Mouse (Mus musculus): ENCODE data around the gene Dll1.

Dll1 gene

DNA sequence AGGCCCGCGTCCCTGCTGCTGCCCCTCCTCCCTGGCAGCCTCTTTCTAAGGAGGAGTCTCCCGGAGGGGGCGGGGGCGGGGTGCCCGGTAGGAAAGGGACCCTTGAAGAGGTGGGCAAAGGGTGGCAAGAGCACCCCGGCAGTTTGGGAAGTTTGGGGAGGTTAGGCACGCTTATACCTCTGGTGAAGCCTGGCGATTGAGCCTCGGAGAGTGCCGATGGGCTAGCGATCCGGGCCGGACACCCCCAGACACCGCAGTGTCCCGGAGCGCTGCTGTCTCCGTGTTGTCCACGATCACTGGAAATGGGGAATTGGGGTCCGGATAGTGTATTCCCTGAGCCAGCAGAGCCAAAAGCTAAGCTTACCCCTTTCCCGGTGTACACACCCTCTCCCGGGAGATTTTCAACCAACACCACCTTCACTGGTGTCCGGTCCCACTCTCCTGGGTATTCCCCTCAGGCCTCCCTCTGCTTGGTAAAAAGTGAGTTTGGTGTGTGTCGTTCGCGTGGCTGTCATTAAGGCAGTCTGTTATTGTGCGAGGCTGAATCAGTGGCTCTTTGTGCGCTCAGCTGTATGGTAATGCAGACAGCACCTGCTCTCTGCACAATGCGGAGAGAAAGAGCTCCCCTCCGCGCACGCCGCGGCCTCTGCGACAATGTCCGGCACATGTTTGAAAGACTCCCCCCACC, at the start of gene Dll1:
TSS of gene Dll1 (minus strand) at position 379 of the 688 bp plus-strand sequence.
- in situ Hi-C loops (cut with MseI, MboI): loop anchor here (25.0 kb wide), 1 partner anchor 314 kb away; no protein-coding TSS in a partner anchor

DNA sequence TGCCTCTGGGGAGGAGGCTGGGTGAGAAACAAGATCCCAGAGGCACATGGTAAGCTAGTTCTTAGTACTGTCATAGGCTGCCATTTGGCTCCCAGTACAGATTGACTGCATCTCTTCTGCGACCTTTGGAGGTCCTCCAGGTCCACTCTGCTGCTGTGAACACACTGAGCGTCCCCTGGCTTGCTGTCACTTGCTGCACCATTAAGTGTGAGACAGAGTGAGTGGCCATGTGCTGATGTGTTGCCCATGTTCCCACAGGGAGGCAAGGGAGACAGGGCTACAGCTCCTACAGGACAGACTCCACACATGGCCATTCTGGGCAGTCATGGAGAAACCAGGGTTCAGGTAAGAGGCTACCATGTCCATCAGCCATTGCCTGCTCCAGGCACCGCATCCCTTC, 49.3 kb upstream of the Dll1 start:
- in situ Hi-C loops (cut with MseI, MboI): no loop called here

DNA sequence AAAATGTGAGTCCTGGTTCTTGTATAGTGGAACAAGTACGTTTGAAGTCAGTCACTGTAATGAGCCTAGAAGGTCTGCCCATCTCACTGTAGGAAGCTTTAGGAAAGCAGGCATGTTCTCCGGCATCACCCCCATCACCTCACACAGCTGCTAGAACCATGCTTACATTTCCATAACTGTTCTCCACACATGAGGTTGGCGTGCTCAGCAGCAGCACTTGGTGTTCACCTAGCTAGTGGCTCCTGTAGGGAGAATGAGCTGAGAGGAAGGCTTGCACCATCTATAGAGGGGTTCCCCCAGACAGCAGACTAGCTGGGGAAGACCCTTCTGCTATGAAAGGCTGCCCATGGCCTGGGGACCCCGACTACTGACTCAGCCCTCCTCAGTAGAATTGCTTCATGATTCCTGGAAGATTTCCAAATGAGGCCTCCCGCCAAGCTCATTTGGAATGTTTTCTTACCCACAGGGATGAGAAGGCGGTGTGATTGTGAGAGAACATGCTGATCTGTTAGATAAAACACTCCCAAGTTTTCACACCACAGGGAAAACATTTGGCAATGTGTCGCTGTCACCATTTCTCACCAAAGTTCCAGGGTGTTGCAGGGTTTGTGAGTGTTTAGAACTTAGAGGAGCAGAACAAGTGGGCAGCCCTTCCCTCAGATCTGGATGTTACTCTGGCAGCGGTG, 46.6 kb upstream of the Dll1 start:
- in situ Hi-C loops (cut with MseI, MboI): no loop called here

DNA sequence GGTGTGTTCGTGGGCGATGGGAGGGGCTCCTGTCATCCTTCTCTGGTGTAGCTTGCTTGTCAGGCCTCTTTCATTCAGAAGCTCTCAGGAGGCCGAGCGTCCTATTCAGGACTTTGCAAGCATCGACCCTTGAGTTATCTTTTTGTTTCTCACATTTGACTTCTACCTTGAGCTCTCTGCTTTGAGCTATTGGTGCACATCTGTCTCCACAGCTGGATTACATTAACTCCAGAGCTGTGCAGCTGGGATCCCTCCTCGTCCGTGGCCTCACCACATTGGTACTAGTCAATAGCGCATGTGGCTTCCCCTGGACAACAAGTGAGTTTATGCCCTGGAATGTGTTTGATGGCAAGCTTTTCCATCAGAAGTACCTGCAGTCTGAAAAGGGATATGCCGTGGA, 46.0 kb upstream of the Dll1 start:
- in situ Hi-C loops (cut with MseI, MboI): no loop called here

DNA sequence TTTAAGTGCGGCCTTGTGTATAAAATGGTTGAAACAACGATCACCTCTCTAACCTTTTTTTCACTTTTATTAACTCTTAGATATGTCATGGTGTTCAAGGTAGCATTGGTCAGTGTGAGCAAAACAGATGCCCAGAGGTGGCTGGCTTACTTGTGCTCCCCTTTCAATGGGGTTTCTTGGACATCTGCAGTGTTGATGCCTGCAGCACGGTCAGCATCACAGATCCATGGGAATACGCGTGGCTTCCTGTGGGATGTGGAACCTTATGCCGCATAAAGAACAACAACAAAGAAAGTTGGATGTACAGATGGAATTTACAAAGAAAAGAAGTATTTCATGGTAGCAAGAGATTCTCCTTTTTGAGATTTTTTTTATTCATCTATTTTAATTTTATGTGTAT, 44.8 kb upstream of the Dll1 start:
- in situ Hi-C loops (cut with MseI, MboI): no loop called here

DNA sequence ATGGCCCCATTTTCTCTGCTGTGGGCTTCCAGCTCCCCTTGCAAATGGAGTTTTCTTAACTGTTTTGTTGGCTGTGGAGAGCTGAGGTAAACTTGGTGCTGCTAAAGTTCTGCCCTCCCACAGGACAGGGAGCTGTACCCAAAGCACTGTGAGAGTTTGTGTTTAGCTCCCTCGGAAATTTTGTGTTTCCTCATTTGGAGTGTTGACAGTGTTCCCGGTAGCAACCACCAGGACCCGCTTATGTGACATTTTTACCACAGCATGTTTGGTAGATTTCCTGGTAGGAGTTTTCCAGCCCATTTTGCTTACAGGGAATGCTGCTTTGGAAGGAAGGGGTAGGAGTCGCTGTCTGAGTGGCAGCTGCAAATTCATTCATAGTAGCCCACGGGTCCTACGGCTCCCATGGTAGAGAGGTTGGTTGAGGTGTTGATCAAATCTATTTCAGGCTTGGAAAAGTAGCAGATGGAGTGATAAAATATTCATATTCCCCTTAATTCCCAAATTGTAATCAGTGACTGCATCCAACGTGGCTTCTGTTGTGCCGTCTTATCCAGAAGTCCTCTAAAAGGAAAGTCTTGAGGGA, 43.4 kb upstream of the Dll1 start:
- in situ Hi-C loops (cut with MseI, MboI): no loop called here

DNA sequence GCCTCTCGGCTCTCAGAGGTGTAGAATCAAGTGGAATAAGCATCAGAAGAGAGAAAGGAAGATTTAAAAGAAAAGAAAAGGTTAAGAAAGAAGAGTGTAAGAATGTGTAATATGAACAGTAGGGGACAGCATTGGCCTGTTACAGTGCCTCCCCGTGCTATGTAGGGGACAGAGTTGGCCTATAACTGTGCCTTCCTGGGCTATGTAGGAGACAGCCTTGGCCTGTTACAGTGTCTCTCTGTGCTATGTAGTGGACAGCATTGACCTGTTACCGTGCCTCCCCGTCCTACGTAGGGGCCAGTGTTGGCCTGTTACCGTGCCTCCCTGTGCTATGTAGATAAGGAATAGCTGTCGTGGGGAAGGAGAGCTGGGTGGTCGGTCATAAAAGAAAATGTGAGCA, 42.9 kb upstream of the Dll1 start:
- in situ Hi-C loops (cut with MseI, MboI): no loop called here

DNA sequence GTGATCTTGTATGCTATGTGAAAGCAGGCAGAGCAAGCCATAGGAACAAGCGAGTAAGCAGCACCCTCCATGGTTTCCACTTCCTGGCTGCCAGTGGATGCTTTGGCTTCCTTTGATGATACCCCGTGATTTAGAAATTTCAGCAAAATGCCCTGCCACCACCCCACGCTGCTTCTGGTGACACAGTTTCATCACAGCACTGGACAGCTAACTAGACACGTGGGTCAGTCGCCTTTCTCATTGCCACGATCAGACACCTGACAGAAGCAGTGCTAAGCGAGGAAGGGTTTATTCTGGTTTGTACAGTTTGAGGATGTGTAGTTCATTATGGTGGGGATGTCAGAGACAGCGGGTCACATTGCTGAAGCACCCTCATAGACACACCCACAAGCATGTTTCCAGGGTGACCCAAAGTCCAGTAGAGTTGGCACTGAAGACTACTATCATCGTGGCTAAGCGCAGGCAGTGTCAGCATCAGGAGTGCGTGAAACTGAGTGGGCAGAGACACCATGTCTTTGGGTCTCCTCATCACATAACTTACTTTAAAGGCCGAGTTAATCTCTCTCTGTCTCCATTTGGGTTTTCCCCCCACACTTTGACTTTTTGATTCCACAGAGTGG, 40.0 kb upstream of the Dll1 start:
- in situ Hi-C loops (cut with MseI, MboI): no loop called here

DNA sequence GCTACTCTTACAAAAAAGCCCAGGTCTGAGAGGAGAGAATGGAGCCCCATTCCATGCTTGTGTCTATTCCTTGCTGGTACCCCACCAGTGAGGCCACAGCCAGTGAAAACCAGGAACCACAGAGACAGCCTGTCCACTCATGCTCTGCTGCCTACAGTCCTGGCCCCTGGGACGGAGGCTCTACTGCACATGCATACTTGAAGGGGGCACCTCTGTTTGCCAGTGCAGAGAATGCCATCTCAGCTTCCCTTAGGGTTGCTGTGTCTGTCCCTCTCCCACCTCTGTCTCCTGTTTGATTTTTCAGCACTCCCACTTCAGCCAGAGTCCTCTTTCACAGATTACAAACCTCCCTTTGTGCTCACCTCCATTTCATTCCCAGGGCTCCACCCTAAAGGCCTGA, 34.2 kb upstream of the Dll1 start:
- in situ Hi-C loops (cut with MseI, MboI): no loop called here

DNA sequence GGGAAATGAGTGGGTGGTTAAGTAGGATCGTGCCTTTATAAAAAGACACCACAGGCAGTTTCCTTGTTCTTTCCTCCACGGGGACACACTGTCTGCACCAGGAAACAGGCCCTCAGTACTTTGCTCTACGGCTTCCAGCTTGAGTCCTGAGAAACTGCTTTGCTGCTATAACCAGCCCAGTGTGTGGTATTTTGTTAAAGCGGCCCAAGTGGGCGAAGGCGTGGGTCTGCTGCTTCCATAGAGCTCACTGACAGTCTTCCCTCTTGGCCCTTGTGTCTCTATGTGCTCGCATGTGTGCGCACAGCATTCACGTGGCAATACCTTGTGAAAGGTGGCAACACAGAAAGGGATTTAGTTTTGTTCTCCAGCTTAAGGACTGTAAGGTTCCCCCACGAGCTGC, 32.6 kb upstream of the Dll1 start:
- in situ Hi-C loops (cut with MseI, MboI): no loop called here

DNA sequence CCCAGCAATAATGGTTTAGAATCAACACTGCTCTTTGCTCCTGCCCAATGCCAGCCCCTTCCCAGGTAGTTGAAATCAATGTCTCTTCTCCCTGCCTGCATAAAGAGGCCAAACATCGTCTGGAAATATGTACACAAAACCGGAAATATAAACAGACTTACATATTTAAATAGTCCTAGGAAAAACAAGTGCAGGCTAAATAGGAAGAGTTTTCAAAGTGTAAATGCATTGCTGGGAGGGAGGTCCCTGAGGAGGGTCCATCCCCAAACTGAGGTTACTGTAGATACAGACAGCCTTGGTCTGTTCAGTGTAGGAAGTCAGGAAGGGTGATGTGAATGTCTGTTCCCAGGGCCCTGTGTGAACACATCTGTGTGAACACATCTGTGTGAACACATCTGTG, 29.9 kb upstream of the Dll1 start:
- in situ Hi-C loops (cut with MseI, MboI): no loop called here

DNA sequence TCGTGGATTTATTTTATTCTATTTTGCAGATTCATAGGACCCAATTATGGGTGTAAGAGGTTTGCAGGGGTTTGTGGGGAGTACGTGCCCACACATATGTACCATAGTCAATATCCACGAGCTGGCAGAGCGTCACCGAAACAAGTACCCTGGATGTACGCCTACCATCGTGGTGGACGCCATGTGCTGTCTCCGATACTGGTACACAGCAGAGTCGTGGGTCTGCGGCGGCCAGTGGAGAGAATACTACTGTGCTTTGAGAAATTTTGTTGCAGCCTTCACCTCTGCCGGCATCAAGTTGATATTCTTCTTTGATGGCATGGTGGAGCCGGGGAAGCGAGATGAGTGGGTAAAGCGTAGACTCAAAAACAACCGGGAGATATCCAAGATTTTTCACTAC, 25.0 kb upstream of the Dll1 start:
- in situ Hi-C loops (cut with MseI, MboI): loop anchor here in 1 of 2 experiments (5.0 kb wide), 1 partner anchor 71 kb away; no protein-coding TSS in a partner anchor

DNA sequence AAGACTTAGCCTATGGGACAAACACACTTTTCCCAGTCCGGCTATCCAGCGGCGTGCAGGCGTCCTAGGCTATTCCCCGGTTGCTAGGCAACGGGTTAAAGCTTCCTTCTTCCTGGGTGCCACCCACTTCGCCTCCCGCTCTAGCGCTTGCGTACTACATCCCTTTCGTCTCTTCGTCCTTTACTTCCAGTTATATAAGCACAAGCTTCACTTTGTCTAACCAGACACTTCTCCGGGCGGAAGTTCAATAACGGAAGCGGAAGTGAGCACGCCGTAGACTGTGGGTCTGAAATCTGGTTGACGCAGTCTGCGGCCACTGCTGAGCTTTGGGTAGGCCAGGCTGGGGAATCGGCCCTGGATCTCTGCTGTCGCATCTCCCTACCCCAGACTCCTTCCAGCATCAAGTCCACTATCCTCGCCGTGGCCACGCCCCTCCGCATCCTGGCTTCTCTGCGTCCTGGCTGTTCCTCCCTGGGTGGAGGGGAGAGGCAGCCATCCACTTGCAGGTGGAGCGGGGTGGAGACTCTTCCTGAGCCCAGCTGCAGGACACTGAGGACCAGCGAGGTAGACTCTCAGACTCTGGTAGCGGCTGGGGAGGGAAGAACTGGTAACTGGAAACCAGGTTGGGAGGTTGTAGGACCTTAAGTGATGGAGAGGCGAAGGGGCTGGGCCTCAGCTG, 19.5 kb upstream of the Dll1 start, which contains the start of gene Fam120b:
TSS of gene Fam120b (plus strand) at position 206 of the 679 bp plus-strand sequence.
- in situ Hi-C loops (cut with MseI, MboI): loop anchor here (25.0 kb wide), 1 partner anchor 334 kb away; no protein-coding TSS in a partner anchor

DNA sequence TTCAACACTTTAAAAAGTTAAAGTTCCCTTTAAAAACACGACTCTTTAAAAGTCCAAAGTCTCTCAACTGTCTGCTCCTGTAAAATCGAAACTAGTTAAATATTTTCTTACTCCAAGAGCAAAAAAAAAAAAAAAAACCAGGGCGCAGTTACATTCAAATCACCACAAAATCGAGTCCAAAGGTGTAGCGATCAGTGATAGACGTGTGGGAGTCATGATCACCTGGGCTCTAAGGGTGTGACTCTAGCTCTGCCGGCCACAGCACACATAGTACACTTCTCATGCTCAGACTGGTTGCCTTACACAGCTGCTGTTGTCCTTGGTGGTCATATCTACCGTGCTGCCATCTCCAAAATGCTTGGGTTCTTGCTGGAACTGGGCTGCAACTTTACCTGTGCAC, 12.7 kb upstream of the Dll1 start:
- in situ Hi-C loops (cut with MseI, MboI): loop anchor here (25.0 kb wide), 1 partner anchor 327 kb away; no protein-coding TSS in a partner anchor

DNA sequence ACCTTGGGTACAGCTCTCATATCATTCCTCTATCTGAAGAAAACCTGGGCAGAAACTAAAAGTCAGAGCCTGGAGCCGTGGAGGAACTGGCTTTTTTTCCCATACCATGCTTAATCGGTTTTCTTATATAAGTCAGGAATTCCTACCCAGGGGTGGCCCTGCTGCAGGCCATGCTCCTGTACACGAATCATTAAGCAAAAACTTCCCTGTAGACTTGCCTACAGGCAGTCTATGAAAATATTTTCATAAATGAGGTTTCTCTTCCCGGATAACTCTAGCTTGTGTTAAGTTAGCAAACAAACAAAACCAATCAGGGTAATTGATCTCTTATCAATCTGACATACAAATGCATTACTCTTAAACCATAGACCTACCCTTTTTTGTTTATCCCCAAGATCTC, 12.2 kb upstream of the Dll1 start:
- in situ Hi-C loops (cut with MseI, MboI): loop anchor here (25.0 kb wide), 1 partner anchor 327 kb away; no protein-coding TSS in a partner anchor

DNA sequence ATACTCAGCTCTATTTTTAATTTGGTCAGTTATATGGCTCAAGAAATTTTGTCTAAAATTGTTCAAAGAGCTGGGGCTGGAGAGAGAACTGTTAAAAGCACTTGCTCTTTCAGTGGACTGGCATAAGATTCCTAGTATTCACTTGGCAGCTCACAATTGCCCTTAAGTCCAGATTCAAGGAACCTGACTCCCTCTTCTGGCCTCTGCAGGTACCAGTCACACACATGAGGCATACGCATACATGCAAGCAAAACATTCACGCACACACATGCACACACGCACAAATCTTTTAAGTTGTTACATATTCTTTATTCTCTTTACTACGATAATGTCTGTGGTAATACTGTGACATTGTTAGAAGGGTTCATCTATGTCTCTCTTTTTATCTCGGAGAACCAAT, 6.7 kb upstream of the Dll1 start:
- in situ Hi-C loops (cut with MseI, MboI): loop anchor here (25.0 kb wide), 1 partner anchor 321 kb away; no protein-coding TSS in a partner anchor

DNA sequence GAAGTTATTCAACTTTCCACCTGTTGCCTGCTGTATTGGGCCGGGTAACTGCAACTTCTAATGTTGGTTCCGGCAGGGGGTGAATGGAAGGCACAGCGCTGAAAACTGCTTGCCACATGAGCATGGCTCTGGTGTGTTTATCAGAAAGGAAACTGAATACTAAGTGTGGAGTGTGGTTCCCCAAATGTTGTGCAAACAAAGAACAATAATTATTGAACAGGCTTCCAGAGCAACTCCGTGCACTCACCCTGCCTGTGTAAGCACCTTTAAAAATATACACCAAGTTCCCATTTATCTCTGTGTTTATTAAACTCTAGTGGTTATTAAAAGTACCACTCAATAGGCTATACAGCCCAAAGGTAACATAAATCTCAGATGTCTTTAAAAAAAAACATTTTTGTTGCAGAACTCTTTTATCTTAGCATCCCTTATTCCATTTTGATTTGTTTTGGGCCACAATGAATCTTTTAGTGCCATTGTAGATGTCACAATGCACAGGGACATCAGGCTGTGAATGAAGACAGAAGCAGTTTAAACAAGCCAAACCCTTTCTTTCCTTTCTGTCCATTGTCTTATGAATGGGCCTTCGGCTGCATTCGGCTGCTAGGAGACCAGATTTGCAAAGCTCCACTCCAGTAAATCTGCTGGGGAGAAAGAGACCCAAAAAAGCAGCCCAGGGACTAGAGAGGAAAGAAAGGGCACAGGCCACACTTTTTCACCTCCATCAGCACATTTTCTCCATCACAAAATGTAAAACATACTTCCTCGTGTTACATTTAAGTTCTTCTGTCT, 5.4 kb upstream of the Dll1 start:
- in situ Hi-C loops (cut with MseI, MboI): loop anchor here (25.0 kb wide), 1 partner anchor 320 kb away; no protein-coding TSS in a partner anchor

DNA sequence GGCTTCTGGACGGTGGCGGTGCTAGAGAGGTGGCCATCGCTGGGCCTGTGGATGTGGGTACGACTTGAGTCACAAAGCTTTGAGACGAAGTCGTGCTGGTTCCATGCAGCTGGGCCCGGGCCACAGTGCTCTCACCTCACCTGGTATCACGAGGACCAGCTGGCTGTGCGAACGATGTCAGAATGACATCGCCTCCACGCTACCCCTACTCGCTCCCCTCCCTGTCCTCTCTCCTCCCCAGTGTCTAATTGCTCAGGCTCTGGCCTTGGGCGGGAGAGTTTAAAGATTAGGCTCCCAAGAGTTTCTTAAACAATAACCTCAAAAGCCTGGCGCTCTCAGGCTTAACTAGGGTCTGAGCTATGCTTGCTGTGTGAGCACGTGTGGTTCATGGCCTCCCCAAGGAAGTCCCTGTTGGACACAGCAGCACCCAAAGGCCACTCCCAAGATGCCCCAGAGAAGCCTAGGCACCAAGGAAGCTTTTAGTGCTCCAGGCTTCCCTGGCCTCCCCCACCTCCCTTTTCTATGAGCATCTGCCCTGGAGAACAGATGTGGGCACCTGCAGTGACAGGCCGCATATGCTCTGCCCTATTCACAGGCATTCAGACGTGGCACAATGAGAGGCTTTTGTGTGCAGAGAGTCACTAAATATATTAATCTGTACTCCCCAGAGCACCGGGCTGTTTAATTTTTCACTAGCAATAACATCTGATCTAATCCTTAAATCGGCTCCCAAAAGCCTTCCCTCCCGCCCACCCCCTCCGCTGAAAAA, 4.6 kb upstream of the Dll1 start:
- in situ Hi-C loops (cut with MseI, MboI): loop anchor here (25.0 kb wide), 1 partner anchor 319 kb away; no protein-coding TSS in a partner anchor

DNA sequence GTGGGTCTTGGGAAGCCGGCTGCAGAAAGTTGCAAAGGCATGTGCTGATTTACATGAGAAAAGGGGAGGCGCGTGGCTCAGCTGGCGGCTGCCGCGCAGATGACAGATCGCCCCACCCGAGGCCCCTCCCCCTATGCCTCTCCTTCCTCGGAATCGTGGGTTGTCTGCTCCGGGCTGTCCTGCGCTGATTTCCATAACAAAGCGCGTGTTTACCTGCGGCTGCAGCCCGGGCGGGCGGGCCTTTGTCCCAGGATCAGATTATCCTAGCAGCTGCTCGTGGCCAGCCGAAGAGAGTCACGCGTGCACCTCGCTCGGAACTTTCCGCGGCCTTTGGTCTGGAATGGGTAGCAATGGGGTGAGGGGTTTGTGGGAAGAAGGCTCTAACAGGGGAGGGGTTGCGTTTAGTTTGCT, 4.0 kb upstream of the Dll1 start:
- in situ Hi-C loops (cut with MseI, MboI): loop anchor here (25.0 kb wide), 1 partner anchor 318 kb away; no protein-coding TSS in a partner anchor
